Mouse (Mus musculus): ENCODE measurements around the gene Mbnl3. TPM values are rescaled to one million over a fixed set of nuclear protein-coding genes. Genes with fewer than 3 reads are reported as not detected.
A peak's percentile ranks its signal among the peaks of the same experiment; 100 is the strongest.

Mbnl3 gene
- 10 to 100 TPM; 35.8 to 45.5 (median 36.6) TPM for polyA plus RNA-seq (2017; shearing (Covaris generic))

DNA sequence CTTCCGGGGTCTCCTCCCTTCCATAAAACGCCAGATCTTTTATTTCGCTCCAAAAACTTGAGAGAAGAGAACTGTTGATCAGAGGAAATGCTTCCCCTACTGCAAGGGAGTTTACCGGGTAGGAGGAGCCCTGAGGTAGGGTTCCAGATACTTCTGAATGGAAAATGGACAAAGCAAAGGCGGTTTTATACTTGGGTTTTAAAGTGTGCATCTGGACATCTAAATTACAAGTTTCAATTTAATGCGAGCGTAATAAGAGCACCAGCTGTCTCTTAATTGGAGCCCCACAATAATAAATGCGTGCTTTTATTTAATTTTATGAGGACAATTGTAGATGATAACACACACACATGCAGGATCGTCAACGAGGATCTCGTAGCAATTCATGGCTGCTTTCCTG lies at the start of gene Mbnl3:
Mbnl3 (minus strand) TSS at position 101 of the 400 bp plus-strand sequence.
- ATAC-seq: no peak

GRCm38 (mm10) chrX:51205548-51206324 lies 596 bp downstream of the Mbnl3 start:
- peak; percentile 57 for ATAC-seq

- ATAC-seq: peak; percentile 80
Measured at GRCm38 (mm10) chrX:51204626-51205547, 1.4 kb downstream of the Mbnl3 start.

GRCm38 (mm10) chrX:51197012-51197411 lies 9.3 kb downstream of the Mbnl3 start:
- no peak for ATAC-seq

GRCm38 (mm10) chrX:51171914-51172313 lies 34.4 kb downstream of the Mbnl3 start:
- no peak for ATAC-seq

- no peak for ATAC-seq
Measured at GRCm38 (mm10) chrX:51171413-51171812, 34.9 kb downstream of the Mbnl3 start.

- ATAC-seq: no peak
Measured at GRCm38 (mm10) chrX:51170404-51170803, 35.9 kb downstream of the Mbnl3 start.

- ATAC-seq: no peak
Measured at GRCm38 (mm10) chrX:51169476-51170045, 36.8 kb downstream of the Mbnl3 start.

- ATAC-seq: no peak
Measured at GRCm38 (mm10) chrX:51167976-51168375, 38.4 kb downstream of the Mbnl3 start.

- ATAC-seq: no peak
Measured at GRCm38 (mm10) chrX:51164766-51165165, 41.6 kb downstream of the Mbnl3 start.

DNA sequence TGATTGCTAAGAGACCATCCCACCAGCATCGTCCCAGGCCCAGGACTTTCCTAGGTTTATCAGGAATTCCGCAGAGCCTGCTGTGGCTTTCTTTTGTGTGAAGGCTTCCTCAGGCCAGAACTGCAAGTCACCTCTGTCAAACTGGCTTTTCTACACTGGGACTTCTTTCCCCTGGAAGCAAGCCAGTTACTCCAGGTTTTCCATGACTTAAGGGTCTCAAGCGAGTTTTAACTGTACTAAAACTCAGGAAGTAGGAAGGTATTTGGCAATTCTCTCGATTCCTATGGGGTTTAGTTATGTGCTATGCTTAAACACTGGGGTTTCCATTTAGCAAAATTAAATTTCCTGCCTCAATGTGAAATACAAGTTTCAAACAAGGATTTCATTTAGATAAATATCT lies 57.9 kb downstream of the Mbnl3 start:
- ATAC-seq: no peak

DNA sequence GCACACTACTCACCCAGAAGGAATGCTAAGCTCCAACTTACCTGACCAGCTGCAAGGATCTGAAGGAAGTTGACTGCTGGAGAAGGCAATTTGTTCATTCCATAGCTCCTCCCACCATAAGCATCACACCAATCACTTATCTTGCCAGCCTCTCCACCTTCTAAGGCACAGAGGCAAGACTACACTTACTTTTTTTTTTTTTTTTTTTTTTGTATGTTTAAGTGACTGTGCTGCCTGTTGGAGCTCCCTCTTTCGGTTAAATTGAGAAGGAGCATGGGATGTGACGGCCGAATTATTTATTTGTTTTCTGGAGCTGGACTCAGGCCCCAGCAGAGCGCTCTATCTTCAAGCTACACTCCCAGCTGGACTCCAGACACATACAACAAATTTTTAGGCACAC lies 60.0 kb downstream of the Mbnl3 start:
- ATAC-seq: peak; percentile 60

GRCm38 (mm10) chrX:51140055-51140454 lies 66.3 kb downstream of the Mbnl3 start:
- no peak for ATAC-seq

- no peak for ATAC-seq
Measured at GRCm38 (mm10) chrX:51131325-51131724, 75.0 kb downstream of the Mbnl3 start.

GRCm38 (mm10) chrX:51102748-51103147 lies 103.6 kb downstream of the Mbnl3 start:
- no peak for ATAC-seq

GRCm38 (mm10) chrX:51084972-51085371 lies 121.4 kb downstream of the Mbnl3 start:
- peak; percentile 43 for ATAC-seq

DNA sequence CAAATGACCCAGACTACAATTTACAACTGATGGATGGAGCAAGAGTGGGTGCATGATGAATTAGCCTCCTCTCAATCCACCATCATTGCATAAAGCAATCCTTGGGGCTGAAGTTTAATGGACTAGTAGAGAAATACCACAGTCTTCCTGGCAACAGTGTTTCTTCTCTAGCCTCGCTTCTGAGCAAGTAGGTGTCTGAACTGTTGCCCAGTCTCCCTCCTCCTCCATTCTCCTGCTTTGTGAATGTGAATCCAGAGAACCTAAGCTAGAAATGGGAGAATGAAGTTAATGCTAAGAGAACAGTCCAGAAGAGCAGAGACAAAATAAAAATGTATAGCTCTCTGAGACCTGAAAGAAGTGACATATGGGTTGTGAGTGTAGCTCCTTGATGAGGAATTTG lies 122.1 kb downstream of the Mbnl3 start:
- no peak for ATAC-seq

DNA sequence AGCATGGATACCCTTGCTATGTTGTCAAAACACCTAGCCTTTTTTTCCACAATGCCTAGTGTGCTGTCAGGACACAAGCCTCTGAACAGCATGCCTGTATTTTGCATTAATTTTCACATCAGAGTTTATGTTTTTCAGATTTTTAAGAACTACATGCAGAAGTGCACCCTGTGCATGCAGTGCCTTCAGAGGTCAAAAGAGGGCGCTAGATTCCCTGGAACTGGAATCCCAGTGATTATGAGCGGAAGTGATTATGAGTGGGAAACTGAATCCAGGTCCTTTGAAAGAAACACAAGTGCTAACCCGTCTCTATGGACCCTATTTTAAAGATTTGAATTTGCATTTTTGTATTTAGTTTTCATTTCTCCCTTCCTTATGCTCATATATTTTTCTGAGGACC lies 129.6 kb downstream of the Mbnl3 start:
- peak; percentile 17 for ATAC-seq

Other genes starting within 250 kb of the Mbnl3 start
- 10 to 100 TPM; 22.3 to 35.1 (median 25.3) TPM for gene Rap2c, start 188.5 kb downstream of the Mbnl3 start, polyA plus RNA-seq (2017; shearing (Covaris generic))